Mouse (Mus musculus): ENCODE measurements at regions not wholly inside any gene's neighbourhood (a gene's known extent, or its start where the extent isn't known, plus 50 kb on each side); places are given as distances from the start of the nearest gene placed in this dataset.

DNA sequence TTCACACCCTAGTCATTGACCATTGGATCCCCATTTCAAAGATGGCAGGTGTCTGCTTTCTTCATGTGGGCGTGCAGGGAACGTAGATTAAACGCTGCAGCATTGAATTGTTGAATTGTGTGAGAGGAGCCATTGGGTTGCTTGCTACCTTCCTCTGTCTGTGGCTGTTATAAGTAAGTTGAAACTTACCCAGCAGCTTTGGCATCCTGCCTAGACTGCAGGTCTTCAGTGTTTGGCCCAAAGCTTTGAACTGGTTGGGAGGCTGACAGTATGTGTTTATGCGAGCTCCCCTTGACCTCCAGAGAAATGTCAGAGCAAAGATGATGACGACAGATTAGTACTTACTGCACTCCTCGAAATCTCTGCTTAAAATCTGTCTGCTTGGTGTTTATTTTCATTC is 473.8 kb downstream of the Irx1 start:
- DNase-seq, result peak in 1 of 2 experiments; percentile 15

- no peak for DNase-seq
Observed at GRCm38 (mm10) chr13:71481205-71481604, 482.3 kb downstream of the Irx1 start.

- DNase-seq, result no peak
Observed at GRCm38 (mm10) chr13:71461552-71461951, 502.0 kb downstream of the Irx1 start.

GRCm38 (mm10) chr13:71460607-71461006 is 502.9 kb downstream of the Irx1 start:
- no peak for DNase-seq

- DNase-seq, result no peak
Observed at GRCm38 (mm10) chr13:71460097-71460496, 503.4 kb downstream of the Irx1 start.

DNA sequence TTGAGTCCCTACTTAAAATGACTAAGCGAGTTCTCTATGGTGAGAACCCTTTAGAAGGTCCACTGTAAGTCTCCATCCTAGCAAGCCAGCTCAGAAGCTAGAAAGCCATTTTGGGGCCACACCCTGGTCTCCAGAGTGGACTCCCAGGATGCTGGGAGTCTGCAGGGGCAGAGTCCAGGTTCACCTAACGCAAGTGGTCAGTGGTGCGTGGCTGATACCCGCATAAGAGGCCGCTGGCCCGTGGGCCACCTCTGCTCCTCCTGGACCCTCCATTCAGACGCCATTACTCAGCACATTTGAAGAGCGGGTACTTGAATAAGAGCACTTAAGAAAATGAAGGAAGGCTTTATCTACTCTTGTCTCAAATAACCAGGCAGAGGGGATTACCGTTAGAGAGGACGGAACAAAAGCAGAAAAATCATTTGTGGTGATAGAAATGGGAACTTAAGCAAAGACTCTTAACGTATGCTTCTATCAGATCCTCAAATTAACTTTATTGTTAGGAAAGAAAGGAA is 504.4 kb downstream of the Irx1 start:
- DNase-seq, result peak; percentile 32 to 79

GRCm38 (mm10) chr13:71458061-71458935 is 505.2 kb downstream of the Irx1 start:
- DNase-seq, result peak; percentile 48 to 61

- peak in 1 of 2 experiments; percentile 42 for DNase-seq
Observed at GRCm38 (mm10) chr13:71457550-71457949, 506.0 kb downstream of the Irx1 start.

- DNase-seq, result no peak
Observed at GRCm38 (mm10) chr13:71452258-71452657, 511.3 kb downstream of the Irx1 start.

DNA sequence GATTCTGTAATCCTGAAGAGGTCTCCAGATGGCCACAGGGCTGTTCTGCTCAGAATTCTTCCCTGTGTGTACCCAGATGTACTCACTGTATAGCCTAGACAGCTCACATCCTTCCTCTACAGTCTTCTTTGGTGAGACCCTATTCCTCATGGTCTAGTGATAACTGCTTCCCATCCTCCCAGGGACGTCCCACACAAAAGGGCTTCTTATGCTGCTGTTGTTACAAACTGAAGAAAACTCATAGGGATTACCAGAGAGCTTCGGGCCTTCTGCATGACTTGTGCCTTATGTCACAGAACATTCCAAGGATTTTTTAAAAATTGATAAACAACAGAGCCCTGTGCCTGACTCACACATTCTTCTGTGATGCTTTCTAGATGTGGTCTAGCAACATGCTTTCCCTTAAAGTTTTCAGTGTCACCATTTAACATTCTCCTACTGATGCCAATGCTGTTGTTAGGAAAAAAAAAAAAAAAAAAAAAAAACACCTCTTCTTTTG is 525.9 kb downstream of the Irx1 start:
- no peak for DNase-seq

DNA sequence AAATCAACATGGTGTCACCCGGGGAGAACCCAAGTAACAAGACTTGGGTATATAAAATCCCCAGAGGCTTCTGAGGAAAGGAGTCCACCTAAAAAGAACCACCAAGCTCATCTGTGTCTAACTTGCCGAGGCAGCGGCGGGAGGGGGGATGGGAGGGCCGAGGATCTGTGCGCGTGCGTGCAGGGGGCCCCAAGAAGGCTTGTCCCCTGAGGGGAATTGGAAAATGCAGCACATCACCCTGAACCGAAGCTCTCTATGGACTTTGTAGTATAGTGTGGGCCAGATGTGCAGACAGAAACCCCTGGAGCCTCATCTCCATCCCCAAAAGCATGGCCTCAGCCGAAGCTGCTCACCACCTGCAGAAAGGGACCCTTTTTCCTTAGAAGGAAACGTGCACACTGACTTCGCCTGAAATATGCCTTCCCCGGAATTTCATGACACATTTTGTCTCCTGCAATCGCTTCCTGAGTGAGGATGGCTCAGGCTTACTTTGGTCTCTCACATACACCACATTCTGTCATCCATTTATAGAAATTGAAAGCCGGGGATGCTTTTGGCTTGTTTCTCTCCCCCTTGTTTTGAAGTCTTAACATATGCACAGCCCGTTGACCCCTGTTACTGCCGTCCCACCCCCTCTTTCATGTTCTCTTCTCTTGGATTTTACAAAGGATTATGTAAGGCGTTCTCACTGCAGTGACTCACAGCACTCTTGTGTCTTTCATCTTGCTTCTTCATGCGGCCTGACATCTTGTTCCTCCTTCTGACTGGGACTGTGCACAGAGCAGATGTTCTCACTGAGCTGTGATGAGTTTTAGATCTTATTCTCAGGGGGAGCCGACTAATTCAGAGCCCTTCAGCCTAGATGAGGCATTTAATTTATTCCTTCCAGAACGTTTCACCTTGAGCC is 559.6 kb downstream of the Irx1 start:
- no peak for DNase-seq

DNA sequence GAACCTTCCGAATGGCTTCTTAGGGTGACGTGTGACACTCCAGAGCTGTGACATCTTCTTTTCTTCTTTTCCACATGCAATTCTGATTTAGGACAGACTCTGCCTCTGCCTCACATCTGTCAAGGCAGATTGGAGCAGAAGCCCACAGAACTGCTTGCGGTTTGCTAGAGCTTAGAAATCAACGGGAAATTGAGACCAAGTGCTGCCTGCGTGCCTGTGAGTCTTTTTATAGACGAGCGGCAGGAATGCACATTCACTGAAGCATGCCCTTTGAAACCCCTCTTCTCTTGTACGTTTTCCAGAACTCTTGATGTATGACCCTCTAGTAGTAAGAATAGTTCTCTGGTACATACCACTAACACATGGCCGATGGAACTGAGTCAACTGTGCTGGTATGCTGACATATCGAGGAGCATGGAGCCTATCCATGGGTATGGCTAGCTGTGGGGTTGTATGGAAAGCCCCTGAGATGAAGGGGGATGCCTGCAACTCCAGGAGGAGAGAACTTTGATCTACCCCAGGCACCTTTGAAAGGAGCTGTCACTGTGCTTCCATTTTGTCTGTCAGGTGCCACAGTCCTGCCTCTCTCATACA is 552.2 kb upstream of the Adamts16 start:
- no peak for DNase-seq

GRCm38 (mm10) chr13:71378641-71379040 is 537.0 kb upstream of the Adamts16 start:
- DNase-seq, result no peak

GRCm38 (mm10) chr13:71375909-71376606 is 534.4 kb upstream of the Adamts16 start:
- peak in 1 of 2 experiments; percentile 14 for DNase-seq

DNA sequence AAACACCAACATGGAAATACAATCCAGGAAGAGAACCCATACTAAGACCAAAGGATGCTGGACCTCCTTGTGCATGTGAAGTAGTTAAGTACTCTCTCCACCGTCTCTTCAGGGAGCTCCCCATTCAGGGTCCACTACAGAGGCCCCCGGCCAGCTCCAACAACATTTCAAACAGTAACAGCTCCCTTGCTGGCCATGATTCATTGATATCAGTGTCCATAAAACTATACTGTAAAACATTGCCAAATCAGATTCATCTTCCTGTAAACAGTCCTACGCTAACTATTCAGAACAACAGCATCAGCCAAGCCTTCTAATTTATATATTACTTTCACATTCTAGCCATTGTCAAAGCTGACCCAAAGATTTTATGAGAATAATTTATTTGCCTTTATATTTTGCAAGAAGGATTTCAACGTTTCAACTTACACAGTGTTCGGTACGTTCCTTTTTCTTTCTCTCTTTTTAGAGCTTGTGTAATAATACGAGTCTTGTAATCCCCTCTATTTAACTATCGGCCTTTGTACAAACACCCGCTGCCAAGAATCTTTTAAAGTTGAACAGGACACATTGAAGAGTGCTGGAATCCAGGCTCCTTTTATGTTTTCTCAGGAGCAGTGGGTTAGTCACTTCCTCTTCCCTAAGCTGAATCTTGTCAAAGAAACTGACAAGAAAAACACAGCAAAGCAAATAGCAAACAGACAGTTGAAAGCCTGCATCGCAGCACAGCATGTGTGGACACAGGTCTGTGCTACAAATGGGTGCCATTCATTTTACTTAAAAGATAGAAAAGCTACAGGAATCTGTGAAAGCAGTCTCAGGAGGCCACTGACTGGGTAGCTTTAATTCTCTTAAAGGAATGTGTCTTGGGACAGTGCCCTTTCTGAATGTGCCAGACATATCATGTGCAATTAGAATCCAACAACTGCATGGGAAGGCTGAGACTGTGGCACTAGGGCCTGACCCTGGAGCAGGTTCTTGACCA is 531.4 kb upstream of the Adamts16 start:
- no peak for DNase-seq

- no peak for DNase-seq
Observed at GRCm38 (mm10) chr13:71369832-71370231, 528.2 kb upstream of the Adamts16 start.

- no peak for DNase-seq
Observed at GRCm38 (mm10) chr13:71365261-71365660, 523.6 kb upstream of the Adamts16 start.

DNA sequence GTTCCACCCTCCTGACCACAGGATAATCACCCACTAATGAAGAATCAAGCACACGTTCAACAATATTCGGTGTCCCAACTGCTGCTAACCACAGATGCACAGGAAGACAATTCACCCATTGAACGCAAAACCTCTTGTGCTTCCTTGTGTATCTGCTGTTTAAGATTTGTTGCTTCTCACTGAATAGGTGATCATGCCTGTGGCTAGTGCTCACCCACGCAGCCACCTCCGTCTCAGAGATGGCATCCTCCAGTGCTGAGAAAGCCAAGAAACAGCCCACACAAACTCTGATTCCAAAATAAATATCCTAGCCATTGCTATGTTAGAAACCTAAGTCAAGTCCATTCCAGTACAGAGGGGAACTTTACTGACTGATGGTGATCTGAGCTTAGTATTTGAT is 520.7 kb upstream of the Adamts16 start:
- DNase-seq, result no peak

DNA sequence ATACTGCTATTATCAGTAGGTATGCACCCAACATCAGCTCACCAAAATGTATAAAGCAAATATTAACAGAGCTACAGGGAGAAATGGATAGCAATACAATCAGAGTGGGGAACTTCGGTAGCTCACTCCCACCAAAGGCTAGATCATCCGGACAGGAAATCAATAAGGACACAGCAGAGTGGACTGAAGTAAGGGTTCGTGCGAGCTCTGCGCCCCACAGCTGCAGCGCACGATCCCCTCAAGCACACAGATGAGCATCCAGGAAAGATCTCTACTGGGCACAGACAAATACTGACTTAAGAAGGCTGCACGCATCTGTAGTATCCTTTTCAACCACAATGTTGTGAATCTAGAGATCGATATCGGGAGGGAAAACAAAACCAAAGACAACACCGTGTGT is 517.5 kb upstream of the Adamts16 start:
- no peak for DNase-seq

DNA sequence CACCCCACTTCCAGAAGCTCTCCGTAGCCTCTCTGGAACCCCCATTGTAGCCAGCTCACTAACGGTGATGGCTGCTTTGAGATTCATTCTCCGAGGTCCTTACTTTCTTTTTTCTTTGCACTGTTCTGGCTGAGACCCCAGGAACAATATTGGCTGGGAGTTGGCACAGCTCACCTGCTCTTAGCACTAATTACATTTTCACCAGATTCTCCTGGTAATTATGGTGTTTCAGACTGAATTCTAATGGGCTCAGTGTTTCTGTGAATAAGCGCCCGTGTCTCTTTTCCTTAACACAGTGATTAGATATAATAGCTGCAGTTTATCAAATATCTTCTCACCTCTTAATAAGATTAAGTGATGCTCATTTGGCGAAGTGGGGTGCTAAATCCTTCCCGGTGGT is 509.2 kb upstream of the Adamts16 start:
- DNase-seq, result no peak

GRCm38 (mm10) chr13:71342921-71343320 is 501.3 kb upstream of the Adamts16 start:
- DNase-seq, result no peak

All from kidney, postnatal 25 days (tissue).